Mouse (Mus musculus) Muller cell, postnatal 12 days (primary cell): ENCODE measurements at regions not wholly inside any gene's neighbourhood (a gene's known extent, or its start where the extent isn't known, plus 50 kb on each side); places are given as distances from the start of the nearest gene placed in this dataset.

Source experiments
- DNase-seq: peaks from one replicate; pipeline ENCODE4 v3.0.0-alpha.2; 2015; ENCODE audit errors: inconsistent ontology term

DNA sequence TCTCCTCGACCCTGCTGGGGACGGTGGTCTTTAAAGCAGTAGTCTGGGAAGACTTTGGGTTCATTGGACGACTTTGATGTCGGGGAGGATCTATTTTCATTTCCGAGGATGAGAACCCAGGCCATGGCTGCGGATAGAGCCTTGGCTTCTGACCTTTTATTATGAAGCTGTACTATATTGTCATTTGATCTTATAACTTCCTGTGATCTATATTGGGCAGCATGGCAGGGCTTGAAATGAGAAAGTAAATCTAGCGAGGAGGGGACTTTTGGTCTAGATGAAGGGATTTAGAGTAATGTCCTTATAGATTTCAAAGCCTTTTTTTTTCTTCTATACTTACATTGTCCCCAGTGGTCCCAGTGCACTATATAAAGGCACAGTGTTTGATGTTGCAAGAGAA lies 172.8 kb upstream of the Stt3b start:
- DNase-seq = no peak

DNA sequence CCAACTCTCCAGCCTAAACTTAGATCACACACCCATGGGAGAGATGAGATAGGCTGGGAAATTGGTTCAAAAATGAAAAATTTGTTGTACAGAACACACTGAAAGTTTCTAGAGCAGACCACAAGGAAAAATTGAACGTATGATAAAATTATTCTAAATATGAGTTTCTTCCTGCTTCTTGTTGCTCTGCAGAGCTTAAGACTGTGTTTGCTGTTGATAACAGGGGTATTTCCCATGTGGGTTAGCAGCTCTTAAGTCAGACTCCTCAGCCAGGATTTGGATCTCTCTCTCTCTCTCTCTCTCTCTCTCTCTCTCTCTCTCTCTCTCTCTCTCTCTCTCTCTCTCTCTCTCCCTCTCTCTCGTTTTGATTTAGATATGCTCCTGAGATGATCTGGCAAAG lies 173.5 kb upstream of the Stt3b start:
- DNase-seq = no peak

DNA sequence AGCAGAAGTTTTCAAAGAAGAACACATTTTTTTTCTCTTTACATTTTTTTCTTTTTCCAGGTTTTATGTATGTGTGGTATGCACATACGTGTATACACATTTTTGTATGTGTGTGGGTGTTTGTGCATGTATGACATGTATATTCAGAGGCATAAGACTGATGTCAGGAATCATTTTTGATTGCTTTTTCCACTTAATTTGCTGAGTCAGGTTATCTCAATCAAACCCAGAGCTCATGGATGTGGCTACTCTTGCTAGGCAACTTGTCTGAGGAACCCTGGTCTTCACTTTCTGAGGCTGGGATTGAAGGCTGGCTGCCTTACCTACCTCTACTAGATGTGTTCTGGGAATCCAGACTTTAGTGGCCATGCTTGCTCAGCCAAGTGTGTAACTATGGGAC lies 174.2 kb upstream of the Stt3b start:
- no peak for DNase-seq

DNA sequence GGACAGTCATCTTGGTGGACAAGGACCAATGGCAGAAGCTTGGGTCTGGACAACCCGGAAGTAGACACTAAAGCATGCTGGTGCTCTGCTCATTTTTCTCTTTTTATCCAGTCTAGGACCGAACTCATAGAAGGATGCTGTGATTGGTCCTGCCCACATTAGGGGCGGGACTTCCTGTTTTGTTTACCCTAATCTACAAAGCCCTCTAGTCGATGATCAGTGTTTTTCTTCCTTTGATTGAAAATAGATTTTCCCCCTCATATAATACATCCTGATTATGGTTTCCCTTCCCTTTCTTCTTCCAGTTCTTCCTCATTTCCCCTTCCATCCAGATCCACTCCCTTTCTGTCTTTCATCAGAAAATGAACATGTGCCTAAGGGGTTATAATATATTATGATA lies 175.0 kb upstream of the Stt3b start:
- no peak for DNase-seq

DNA sequence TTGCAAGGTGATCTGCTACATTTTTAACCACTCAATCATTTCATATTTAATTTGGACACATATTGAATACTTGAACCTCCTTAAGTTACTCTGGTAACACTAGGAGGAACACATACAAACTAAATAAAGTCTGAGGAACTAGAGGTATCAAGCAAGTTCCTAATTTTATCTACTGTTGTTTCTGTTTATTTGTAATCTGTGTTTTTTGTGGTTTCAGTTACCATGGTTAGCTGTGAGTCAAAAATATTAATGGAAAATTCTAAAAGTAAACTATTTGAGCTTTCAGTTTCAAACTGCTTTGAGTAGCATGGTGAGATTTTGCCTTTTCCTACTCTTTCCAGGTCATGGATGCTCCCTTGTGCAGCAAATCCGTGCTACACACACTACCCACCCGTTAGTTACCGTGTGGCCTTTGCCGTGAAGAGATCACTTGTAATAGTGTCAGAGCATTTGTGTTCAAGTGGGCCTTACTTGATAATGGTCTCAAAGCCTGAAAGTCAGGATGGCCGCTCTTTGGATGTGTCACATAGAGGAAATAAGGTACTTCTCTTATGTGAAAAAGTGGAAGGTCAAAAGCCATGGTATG lies 177.0 kb upstream of the Stt3b start:
- no peak for DNase-seq

DNA sequence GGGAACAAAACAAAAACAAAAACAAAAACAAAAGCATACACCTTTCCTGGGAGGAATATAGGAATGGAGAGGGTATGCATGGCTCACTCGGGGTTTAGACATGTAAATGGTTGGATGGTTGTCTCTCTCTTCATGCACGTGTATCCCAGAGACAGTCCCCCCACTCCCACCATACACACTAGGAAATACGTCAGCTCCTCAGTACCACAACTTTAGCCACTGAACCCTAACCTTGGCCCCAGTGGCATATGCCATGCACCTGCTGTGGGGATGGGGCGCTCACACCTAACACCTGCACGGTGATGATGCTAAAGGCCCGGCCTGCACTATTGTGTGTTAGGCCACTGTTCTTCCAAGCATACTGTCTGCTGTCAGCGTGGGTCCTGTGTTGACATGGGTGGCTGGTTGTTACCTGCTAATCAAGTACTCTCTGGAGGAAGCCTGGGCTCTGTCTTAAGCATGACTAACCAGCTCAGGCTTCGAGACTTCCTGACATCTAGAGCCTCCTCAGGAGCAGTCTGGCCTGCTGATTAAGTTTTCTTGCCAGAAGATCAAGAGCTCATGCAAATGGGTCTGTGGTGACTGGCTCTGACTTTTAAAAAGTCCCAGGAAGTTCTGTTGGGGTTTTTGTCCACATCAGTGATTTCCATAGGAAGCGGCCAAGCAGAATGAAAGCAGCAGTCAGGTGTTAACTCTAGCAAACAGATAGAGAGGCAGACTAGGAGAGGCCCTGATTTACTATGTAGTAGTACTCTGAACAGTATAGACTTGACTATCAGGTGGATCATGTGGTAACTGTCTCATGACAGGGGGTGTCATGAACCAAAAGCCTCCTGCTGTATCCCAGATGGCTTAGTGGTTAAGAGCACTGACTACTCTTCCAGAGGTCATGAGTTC lies 178.9 kb upstream of the Stt3b start:
- DNase-seq = no peak

DNA sequence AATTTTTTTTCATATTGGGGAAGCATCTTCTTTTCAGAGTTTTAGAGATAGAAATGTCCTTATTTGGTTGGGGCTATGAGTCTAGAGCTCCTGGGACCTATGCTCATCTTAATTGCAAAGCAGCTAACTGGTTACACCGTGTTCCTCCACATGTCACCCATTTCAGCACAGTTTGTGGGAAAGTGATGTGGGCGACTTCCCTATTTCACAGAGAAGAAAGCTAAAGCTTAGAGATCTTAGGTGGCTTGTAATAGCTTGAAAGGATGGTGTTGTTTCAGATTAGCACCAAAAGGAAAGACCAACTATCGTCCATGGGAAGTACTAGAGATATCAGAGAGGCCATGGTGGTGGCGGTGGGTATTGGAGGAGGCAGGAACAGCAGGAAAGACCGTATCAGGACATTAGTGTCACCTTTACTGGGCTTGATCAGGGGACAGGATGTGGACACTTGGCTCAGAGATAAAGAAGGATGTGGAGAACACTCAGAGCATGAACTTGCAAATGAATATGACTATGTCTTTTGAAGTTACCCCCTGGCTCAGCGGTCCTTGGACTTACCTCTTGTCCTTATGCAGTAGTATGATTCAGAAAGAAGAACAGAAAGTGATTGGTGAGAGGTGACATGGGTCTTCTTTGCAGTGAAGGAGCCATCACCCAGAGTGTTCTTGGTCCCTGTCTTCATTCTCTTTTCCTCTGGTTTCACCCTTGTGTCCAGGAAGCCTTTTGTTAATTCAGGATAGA lies 182.4 kb upstream of the Stt3b start:
- DNase-seq = no peak

DNA sequence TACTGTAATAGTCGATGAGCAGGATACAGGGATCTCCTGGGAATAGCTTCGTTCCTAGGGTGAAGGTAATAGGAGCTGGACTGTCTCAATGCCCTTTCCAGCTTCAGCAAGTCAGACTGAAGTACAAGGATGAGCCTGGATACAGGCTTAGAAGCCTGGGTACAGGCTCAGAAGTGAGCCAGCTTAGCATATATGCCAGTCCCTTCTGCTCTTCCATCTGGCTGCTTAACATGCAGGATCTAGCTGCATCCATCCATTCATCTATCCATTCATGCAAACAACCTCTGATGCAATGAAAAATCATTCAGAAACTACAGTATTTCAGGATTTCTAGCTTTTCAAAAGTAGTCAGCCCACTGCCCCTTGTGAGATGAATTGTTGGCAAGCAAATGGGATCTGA lies 183.5 kb upstream of the Stt3b start:
- no peak for DNase-seq

DNA sequence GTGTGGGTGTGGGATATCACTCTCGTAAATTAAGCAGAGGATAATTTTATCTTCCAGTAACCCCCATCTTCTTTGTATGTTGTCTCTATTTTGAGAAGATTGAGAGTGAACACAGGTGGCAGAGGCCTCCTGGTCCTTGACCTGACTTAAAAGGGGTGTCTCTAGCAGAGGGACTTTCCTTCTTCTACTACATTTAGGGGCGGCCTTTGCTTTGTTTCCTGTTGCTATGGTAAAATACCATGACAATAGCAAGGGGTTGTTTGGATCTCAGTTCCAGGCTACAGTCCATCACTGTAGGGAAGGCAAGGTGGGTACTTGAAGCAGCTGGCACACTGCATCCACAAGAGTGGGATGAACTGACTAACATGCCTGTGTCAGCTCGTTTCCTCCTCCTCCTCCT lies 189.3 kb upstream of the Stt3b start:
- no peak for DNase-seq

DNA sequence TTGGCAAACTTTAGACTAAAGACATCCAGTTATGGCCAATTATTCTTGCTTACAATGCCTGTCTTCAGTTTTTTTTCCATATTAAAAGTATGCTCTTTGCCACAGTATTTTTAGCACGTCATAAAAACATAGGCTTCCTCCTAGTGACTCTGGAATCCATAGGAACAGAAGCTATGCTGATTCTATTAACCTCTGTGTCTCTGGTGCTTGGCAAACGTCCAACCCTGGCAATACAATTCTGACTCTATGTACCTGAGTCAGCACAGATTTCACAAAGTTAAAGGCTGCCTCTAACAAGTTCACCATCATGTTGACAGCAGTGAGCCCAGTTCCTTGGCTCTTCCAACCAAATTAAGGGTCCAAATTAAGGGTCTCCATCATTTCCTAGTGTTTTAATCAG lies 194.6 kb upstream of the Stt3b start:
- DNase-seq = no peak

DNA sequence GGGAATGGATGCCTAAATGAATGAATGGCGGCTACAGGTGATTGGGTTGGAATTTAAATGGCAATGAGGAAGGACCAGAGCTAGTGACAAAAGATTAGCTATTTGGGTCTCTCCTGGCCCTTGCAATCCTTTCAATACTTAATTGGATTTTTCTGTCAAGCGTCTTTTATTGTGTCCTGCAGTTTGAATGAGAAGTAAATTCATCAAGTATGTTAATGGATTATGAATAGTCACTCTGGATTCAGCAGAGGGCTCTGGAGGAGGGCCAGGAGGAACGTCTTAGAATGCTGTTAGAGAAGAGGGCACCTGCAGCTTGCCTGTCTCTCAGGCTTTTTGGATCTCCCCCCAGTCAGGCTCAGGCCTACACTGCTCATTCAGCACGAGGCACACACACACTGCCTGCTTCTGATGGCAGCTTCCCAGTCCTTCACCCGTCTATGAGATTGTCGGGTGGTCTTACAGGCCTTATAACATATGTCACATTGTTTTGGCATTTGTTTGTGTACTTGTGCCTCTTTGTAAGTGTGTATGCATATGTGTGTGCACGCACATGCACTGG lies 197.0 kb upstream of the Stt3b start:
- peak; percentile 14 for DNase-seq

DNA sequence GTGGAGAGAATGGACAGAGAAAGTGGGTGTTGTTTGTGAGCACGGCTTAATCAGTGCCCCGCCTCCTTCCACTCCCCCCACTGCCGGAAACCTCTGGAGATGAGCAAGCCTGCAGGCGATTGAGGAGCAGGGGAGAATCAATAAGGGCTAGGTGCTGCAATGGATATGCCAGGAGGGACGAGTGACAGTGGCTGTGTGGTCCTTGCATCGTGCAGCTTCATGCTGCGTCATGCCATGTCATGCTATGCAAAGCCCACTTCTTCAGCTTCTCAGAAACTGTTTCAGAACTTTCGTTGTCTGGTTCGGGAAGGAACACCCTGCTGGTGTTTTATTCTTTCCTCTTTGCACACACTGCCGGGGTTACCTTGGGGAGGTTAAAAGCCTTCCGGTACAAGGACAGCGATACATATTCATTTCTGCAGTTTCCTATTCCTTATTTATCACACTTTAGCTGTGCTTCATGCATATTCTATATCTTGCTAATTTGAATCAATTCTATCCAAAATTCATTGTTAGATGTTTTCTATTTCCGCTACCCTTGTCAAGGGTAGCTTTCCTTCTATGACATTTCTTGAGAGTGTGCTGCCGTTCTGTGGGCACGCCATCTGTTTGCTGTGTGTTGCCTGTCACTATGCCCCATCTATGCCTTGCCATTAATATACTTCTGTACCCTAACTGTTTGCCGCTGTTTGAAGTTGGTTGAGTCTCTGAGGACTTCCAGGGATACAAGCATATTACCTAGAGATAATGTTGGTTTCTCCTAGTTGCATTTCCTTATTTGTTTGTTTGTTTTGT lies 202.8 kb upstream of the Stt3b start:
- no peak for DNase-seq

DNA sequence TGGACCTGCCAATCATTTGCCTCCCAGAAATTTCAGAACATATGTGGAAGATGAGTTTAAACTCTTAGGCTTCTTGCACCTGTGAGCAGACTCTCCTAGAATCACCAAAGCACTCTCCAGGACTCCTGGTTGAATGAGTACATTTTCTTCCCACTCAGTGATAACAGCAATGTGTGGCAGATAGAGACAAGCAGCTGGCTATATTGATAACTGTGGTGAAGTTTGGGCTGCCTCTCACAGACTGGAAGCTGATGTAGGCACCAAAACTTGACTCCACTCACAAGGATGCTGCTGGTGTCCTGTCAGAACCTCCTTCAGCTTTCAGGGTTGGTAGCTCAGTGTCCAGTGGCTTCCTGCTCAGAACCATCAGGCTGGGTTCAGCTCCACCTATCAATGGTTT lies 207.7 kb upstream of the Stt3b start:
- DNase-seq = no peak

DNA sequence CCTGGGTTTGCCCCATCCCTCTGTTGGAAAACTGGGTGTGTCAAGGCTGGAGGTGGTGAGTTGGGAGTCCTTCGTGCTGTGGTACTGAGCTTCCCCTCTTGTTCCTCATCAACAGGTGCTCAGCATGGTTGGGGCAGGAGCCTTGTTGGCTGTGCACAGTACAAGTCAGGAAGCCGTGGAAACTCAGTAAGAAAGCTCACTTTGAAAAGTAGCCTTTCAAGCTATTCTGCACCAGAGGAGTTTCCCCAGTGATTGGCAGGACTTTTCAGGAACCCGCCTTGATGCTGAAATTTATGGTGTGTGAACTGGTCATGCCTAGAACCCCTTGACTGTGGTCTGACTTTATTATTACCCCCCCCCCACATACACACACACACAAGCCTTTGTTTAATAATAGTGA lies 213.9 kb upstream of the Stt3b start:
- DNase-seq = no peak

DNA sequence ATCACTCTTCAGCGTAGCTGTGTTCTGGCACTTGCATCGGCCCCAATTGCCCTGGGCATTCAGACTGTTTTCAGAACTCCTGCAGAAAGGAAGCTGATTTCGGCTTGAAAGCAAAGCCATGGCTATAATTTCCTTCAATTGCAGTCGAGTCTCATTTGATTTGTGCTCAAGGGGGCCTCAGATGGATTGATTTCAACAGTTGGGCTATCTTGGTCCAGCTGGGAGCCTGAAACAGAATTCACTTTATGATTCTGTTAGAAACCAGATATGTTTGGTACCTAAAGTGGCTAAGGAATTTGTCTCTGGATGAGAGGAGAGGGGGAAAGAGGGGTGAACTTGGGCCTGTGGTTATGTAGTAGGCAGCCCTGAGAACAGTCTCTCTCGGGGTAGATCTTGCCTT lies 214.4 kb upstream of the Stt3b start:
- no peak for DNase-seq

DNA sequence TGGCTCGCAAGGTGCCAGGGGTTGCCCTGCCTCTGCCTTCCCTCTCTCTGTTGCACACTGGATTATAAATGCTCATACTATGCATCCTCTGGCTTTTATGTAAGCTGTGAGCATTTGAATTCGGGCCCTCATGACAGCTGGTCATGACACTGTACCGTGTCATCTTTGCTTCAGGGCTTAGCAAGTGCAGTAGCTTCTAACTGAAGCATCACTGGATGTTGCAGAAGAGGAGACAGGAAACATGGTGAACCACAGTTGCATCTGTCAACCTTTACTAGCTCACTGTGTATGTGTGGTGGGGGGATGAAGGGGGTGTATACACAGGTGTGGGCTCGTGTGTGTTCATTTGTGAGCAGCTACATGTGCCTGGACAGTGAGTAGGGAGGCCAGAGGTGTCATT lies 216.1 kb upstream of the Stt3b start:
- no peak for DNase-seq

DNA sequence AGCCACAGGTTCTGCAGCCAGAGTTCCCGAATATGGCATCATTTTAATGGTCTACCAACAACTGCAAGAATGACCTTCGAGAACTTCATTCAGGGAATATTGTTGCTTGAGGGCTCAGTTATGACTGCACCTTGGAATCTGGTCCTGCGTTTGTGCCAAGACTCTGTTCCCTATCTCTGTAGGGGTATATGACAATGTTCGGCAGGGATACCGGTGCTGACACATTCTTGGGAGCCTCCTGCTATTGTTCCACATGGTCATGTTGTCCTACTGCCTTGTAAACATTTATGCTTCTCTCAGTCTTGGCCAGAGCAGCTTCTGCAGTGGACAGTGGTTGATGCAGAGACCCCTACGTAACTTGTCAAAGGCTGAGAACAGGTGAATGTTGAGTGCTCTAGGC lies 216.8 kb upstream of the Stt3b start:
- no peak for DNase-seq

DNA sequence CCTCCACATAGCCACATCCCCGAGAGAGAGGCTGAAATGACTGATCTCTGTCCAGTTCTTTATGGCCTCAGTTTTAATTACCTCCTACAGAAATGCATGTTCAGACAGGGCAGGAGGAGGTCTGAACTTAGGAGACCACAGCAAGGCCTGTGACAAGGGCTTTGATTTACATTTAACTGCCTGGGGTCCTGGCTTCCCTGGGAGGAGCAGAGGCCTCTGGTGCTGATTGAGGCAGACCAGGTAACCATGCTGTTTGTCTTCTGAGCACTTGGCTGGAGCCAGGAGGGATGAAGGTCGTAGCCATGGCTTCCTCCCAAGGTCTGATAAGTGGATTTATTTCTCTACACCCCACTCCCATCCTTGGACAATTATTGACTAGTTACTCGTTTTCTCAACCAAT lies 224.0 kb upstream of the Stt3b start:
- DNase-seq = no peak

DNA sequence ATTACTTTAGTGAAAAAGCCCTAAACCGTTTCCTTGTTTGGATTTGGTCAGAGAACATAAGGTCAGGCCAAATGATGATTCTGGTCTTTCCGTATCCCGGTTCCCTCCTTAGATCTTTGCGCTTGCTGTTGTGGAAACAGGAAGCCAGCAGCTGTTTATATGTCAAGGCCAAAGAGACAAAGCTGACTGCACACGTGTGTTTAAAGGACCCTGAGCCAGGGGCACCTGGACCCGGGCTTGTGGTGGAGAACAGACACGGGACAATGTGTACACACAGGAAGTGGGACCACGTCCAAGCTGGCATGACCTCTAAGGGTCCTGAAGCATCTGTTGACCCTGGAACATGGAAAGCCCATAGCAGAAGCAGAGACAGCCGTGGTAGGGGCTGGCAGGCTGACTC lies 233.4 kb upstream of the Stt3b start:
- no peak for DNase-seq

DNA sequence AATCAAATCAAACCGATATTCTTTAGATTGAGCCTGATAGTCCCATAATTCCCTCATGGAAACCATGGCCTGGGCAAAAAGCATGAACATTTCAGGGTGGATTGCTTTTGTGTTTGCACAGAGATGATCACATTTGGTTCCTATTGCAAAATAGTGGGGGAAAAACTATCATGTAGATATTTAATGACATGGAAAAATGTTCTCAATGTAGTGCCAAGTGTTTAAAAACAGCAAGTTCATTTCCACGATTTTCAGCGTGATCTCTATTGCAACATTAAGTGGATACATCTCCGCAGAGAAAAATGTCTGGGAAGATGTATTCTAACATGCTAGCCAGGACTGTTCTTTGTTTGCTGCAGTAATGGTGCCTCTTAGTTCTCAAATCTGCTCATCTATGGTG lies 235.0 kb upstream of the Stt3b start:
- DNase-seq = no peak

DNA sequence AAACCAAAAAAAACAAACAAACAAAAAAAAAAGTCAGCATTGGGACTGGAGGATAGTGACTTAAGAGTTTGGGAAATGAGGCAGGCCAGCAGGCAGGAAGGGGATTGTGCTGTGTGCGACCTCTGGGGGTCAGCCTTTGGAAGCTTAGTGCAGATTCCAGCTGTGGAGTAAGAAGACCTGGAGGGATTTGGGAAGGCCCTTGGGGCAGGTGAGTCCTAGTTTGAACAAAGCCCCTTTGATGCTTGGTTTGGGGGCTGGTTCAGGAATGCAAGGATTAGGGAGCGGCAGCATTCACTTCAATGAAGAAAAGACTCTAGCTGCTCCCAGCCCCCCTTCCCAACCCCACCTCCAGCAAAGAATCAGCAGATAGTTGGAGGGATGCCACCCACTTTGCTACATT lies 235.6 kb upstream of the Stt3b start:
- DNase-seq = no peak
